Mouse (Mus musculus): ENCODE results near the gene Disp1.

DNA sequence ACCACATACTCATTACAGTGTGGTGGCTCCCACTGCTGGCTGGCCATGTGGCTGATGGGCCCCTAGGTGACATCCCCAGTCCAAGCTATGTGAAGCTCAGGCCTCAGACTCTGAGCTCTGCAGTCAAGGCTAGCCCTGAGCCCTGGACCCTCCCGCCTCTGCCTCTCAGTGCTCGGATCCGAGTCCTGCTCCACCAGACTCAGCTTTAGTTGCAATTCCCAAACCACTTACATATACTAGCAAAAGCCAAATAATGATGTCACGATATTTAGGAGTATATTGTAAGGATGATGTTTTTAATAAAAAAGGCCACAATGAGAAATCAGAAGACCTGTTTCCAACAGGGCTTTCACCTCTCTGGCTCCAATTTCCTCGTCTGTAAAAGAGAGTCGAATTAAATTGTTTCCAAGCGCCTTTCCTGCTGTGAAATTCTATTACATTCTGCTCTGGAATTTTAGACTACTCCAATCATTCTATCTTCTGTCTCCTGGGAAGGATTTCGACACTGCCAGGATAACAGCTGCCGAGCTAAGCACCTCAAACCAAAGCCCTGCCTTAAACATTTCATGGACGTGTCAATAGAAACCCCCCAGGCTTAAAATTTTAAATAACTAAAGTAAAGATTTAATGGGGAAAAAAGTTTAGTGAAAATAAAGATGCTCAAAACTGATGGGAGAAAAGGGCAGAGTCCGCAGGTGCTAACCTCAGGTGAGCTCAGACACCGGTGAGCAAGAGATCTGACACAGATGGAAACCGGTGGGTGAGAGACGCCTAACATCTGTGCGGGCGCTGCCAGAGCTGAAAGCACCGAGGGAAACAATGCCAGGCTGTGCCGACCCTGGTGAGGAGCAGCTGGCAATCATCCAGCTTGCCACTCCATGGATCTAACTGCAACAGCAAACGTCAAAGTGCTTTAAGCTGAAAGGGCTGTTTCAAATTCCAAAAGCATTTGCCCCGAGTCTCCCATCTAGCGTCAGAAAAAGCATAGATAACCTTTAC, 103.2 kb downstream of the Disp1 start:
- TF ChIP-seq CTCF (IDR thresholded peaks at IDR 0.05; ENCODE audit: low read depth, low read length), result no peak
- no peak for TF ChIP-seq TAL1 (conservative IDR thresholded peaks at IDR 0.05; ENCODE audit: low read depth, low read length)
- TF ChIP-seq POLR2AphosphoS5 (IDR thresholded peaks at IDR 0.05; ENCODE audit: insufficient replicate concordance, low read depth, low read length), result no peak
- no peak for TF ChIP-seq GATA1 (IDR thresholded peaks at IDR 0.05; ENCODE audit: borderline replicate concordance, low read length)

All from G1E (cell line).